Mouse (Mus musculus): ENCODE data around the gene Iqsec1. TPM values are rescaled to one million over a fixed set of nuclear protein-coding genes. Genes with fewer than 3 reads are reported as not detected.

Gene Iqsec1
- polyA plus RNA-seq, 1 experiment from 2014 or later, result 2.6 TPM

GRCm38 (mm10) chr6:90950936-90951335 is 37.5 kb downstream of the Iqsec1 start:
- Histone ChIP-seq H3K9ac (no peak overlapping the region), H3K36me3 (no peaks in the 10 kb centered on the region), H3K4me1 (replicated peaks) (no peaks in the 10 kb centered on the region), H3K4me2 (no peak overlapping the region), H3K9me3 (replicated peaks) (no peaks in the 10 kb centered on the region), H3K4me3 (replicated peaks) (no peak overlapping the region), H3K27ac (no peak overlapping the region), H3K27me3 (no peaks in the 10 kb centered on the region)
- no peak for DNase-seq
- WGBS (ENCODE audit: insufficient replicate concordance), result 35% methylated on average over 2 of the region's 2 CpGs
- no peak for ATAC-seq (ENCODE audit: low read depth)

- ATAC-seq (ENCODE audit: low read depth), result no peak
- peaks cover 3% of the 10 kb centered on the region; the same call in 1 of the 2 replicates for H3K4me1 ChIP-seq (replicated peaks)
- WGBS (ENCODE audit: insufficient replicate concordance), result 68% methylated on average over 1 of the region's 1 CpGs
Observed at GRCm38 (mm10) chr6:90948097-90948496, 40.4 kb downstream of the Iqsec1 start.

GRCm38 (mm10) chr6:90945560-90946230 is 42.8 kb downstream of the Iqsec1 start:
- Histone ChIP-seq H3K27me3 (no peaks in the 10 kb centered on the region), H3K9me3 (replicated peaks) (no peaks in the 10 kb centered on the region), H3K36me3 (no peaks in the 10 kb centered on the region), H3K4me1 (replicated peaks) (peaks cover 9% of the 10 kb centered on the region; the same call in 1 of the 2 replicates), H3K4me2 (no peak overlapping the region), H3K27ac (no peak overlapping the region), H3K4me3 (replicated peaks) (no peak overlapping the region), H3K9ac (no peak overlapping the region)
- ATAC-seq (ENCODE audit: low read depth) (no peak), DNase-seq (no peak)
- 58% methylated on average over 2 of the region's 2 CpGs for WGBS (ENCODE audit: insufficient replicate concordance)

More at GRCm38 (mm10) chr6:90948097-90948496, 40.4 kb downstream of the Iqsec1 start:
- no peaks in the 10 kb centered on the region for H3K36me3 ChIP-seq
- H3K4me2 ChIP-seq, result no peak overlapping the region
- H3K4me3 ChIP-seq (replicated peaks), result no peak overlapping the region
- H3K9me3 ChIP-seq (replicated peaks), result no peaks in the 10 kb centered on the region
- no peak overlapping the region for H3K9ac ChIP-seq
- H3K27me3 ChIP-seq, result no peaks in the 10 kb centered on the region
- DNase-seq, result no peak
- no peak overlapping the region for H3K27ac ChIP-seq

- Histone ChIP-seq H3K4me3 (replicated peaks) (no peak overlapping the region), H3K27ac (no peak overlapping the region), H3K36me3 (no peaks in the 10 kb centered on the region), H3K9ac (no peak overlapping the region), H3K4me1 (replicated peaks) (peaks cover 20% of the 10 kb centered on the region), H3K9me3 (replicated peaks) (no peaks in the 10 kb centered on the region), H3K27me3 (no peaks in the 10 kb centered on the region), H3K4me2 (no peak overlapping the region)
- WGBS (ENCODE audit: insufficient replicate concordance), result 14% methylated on average over 3 of the region's 3 CpGs
- ATAC-seq (ENCODE audit: low read depth), result 0 out of 2 replicates have a peak, but pooled peaks have one; percentile 47
- DNase-seq, result no peak
Observed at GRCm38 (mm10) chr6:90941257-90941656, 47.2 kb downstream of the Iqsec1 start.

GRCm38 (mm10) chr6:90933656-90934055 is 54.8 kb downstream of the Iqsec1 start:
- DNase-seq (no peak), ATAC-seq (ENCODE audit: low read depth) (no peak)
- Histone ChIP-seq H3K4me1 (replicated peaks) (peaks cover under 1% of the 10 kb centered on the region; the same call in 1 of the 2 replicates), H3K9ac (no peak overlapping the region), H3K9me3 (replicated peaks) (no peaks in the 10 kb centered on the region), H3K27me3 (no peaks in the 10 kb centered on the region), H3K4me2 (no peak overlapping the region), H3K27ac (no peak overlapping the region), H3K4me3 (replicated peaks) (no peak overlapping the region), H3K36me3 (no peaks in the 10 kb centered on the region)
- 82% methylated on average over 3 of the region's 3 CpGs for WGBS (ENCODE audit: insufficient replicate concordance)

- no peak for ATAC-seq (ENCODE audit: low read depth)
- no peaks in the 10 kb centered on the region for H3K4me1 ChIP-seq (replicated peaks)
Observed at GRCm38 (mm10) chr6:90928806-90929205, 59.7 kb downstream of the Iqsec1 start.

GRCm38 (mm10) chr6:90925472-90925871 is 63.0 kb downstream of the Iqsec1 start:
- H3K36me3 ChIP-seq, result no peaks in the 10 kb centered on the region
- H3K9ac ChIP-seq, result no peak overlapping the region
- H3K4me2 ChIP-seq, result no peak overlapping the region
- H3K4me3 ChIP-seq (replicated peaks), result no peak overlapping the region
- no peaks in the 10 kb centered on the region for H3K27me3 ChIP-seq
- no peak overlapping the region for H3K27ac ChIP-seq
- no peaks in the 10 kb centered on the region for H3K9me3 ChIP-seq (replicated peaks)
- ATAC-seq (ENCODE audit: low read depth), result no peak
- no peaks in the 10 kb centered on the region for H3K4me1 ChIP-seq (replicated peaks)
- WGBS (ENCODE audit: insufficient replicate concordance), result 59% methylated on average over 3 of the region's 3 CpGs
- no peak for DNase-seq

More at GRCm38 (mm10) chr6:90928806-90929205, 59.7 kb downstream of the Iqsec1 start:
- Histone ChIP-seq H3K4me2 (no peak overlapping the region), H3K27me3 (no peaks in the 10 kb centered on the region), H3K4me3 (replicated peaks) (no peak overlapping the region), H3K27ac (no peak overlapping the region), H3K9ac (no peak overlapping the region), H3K9me3 (replicated peaks) (no peaks in the 10 kb centered on the region), H3K36me3 (no peaks in the 10 kb centered on the region)
- 73% methylated on average over 2 of the region's 2 CpGs for WGBS (ENCODE audit: insufficient replicate concordance)
- DNase-seq, result no peak

GRCm38 (mm10) chr6:90924796-90925195 is 63.7 kb downstream of the Iqsec1 start:
- Histone ChIP-seq H3K4me3 (replicated peaks) (no peak overlapping the region), H3K9ac (no peak overlapping the region), H3K4me2 (no peak overlapping the region), H3K4me1 (replicated peaks) (no peaks in the 10 kb centered on the region), H3K9me3 (replicated peaks) (no peaks in the 10 kb centered on the region), H3K27ac (no peak overlapping the region), H3K27me3 (no peaks in the 10 kb centered on the region), H3K36me3 (no peaks in the 10 kb centered on the region)
- ATAC-seq (ENCODE audit: low read depth), result no peak
- DNase-seq, result no peak
- WGBS (ENCODE audit: insufficient replicate concordance), result 65% methylated on average over 3 of the region's 3 CpGs

- Histone ChIP-seq H3K27ac (no peak overlapping the region), H3K4me1 (replicated peaks) (no peaks in the 10 kb centered on the region), H3K27me3 (no peaks in the 10 kb centered on the region), H3K4me2 (no peak overlapping the region), H3K9me3 (replicated peaks) (no peaks in the 10 kb centered on the region), H3K4me3 (replicated peaks) (no peak overlapping the region), H3K9ac (no peak overlapping the region), H3K36me3 (no peaks in the 10 kb centered on the region)
- ATAC-seq (ENCODE audit: low read depth), result no peak
- WGBS (ENCODE audit: insufficient replicate concordance), result 49% methylated on average over 4 of the region's 4 CpGs
- DNase-seq, result no peak
Observed at GRCm38 (mm10) chr6:90924379-90924778, 64.1 kb downstream of the Iqsec1 start.

GRCm38 (mm10) chr6:90921259-90921946 is 67.1 kb downstream of the Iqsec1 start:
- ATAC-seq (ENCODE audit: low read depth), result no peak
- no peak overlapping the region for H3K27ac ChIP-seq
- H3K9ac ChIP-seq, result no peak overlapping the region
- no peak overlapping the region for H3K4me2 ChIP-seq
- H3K4me3 ChIP-seq (replicated peaks), result no peak overlapping the region
- H3K27me3 ChIP-seq, result no peaks in the 10 kb centered on the region
- no peaks in the 10 kb centered on the region for H3K9me3 ChIP-seq (replicated peaks)
- 55% methylated on average over 9 of the region's 9 CpGs for WGBS (ENCODE audit: insufficient replicate concordance)
- DNase-seq, result no peak
- H3K36me3 ChIP-seq, result no peaks in the 10 kb centered on the region
- no peaks in the 10 kb centered on the region for H3K4me1 ChIP-seq (replicated peaks)

GRCm38 (mm10) chr6:90920510-90921220 is 67.8 kb downstream of the Iqsec1 start:
- no peak overlapping the region for H3K27ac ChIP-seq
- ATAC-seq (ENCODE audit: low read depth), result no peak
- no peak for DNase-seq
- no peak overlapping the region for H3K4me2 ChIP-seq
- no peaks in the 10 kb centered on the region for H3K36me3 ChIP-seq
- H3K4me1 ChIP-seq (replicated peaks), result no peaks in the 10 kb centered on the region
- H3K9ac ChIP-seq, result no peak overlapping the region
- H3K4me3 ChIP-seq (replicated peaks), result no peak overlapping the region
- no peaks in the 10 kb centered on the region for H3K27me3 ChIP-seq
- WGBS (ENCODE audit: insufficient replicate concordance), result 47% methylated on average over 5 of the region's 5 CpGs
- no peaks in the 10 kb centered on the region for H3K9me3 ChIP-seq (replicated peaks)

All from liver, embryonic 13.5 days (tissue).